Mouse (Mus musculus) layer of hippocampus, postnatal 25 days (tissue): Measurements from ENCODE around the gene Ceacam19. TPM values are rescaled to one million over a fixed set of nuclear protein-coding genes. Genes with fewer than 3 reads are reported as not detected.
A peak's percentile ranks its signal among the peaks of the same experiment; 100 is the strongest.
"Not testable (repeated sequence)": the region's sequence is repeated elsewhere in the genome, so short reads cannot be mapped to it uniquely, and the experiment has no call there.

Experiments
- DNase-seq, 2 experiments: peaks; one replicate each; pipeline ENCODE4 v3.0.0; 2022; ENCODE audit warnings: mixed read lengths in 2 of 2, low spot score in 1 of 2; ENCODE audit errors: extremely low spot score in 1 of 2
- total RNA-seq, 2 experiments: library from RNA; stranded (reverse); gene quantifications; 2 replicates each; pipeline ENCODE4 v1.2.3; 2021

The Ceacam19 gene
- total RNA-seq, result not detected

GRCm38 (mm10) chr7:19887849-19888248, at the start of gene Ceacam19:
Gene Ceacam19 (minus strand): TSS chr7:19887965.
- no peak for DNase-seq

- DNase-seq, result no peak
Measured at GRCm38 (mm10) chr7:19937229-19937821, 49.6 kb upstream of the Ceacam19 start.

DNA sequence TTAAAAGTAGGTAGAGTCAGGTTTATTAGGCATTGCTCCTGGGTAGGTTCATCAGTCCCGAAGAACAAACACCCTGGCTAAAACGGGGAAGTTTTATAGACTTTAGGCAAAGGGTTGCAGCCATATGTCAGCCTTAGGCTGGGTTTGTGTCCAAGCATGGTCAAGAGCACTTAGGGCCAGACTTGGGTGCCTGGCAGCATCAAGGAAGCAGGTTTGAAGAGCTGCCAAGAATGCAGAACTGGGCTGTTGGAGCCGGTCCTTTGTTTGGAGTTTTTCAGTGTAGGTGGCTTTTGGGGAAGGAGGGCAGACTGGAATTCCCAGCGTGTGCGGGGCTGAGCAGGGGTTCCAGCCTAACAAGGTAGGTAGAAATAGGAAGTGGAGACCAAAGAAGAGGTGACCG, 48.2 kb upstream of the Ceacam19 start:
- no peak for DNase-seq

GRCm38 (mm10) chr7:19935171-19935751, 47.5 kb upstream of the Ceacam19 start:
- DNase-seq, result no peak

DNA sequence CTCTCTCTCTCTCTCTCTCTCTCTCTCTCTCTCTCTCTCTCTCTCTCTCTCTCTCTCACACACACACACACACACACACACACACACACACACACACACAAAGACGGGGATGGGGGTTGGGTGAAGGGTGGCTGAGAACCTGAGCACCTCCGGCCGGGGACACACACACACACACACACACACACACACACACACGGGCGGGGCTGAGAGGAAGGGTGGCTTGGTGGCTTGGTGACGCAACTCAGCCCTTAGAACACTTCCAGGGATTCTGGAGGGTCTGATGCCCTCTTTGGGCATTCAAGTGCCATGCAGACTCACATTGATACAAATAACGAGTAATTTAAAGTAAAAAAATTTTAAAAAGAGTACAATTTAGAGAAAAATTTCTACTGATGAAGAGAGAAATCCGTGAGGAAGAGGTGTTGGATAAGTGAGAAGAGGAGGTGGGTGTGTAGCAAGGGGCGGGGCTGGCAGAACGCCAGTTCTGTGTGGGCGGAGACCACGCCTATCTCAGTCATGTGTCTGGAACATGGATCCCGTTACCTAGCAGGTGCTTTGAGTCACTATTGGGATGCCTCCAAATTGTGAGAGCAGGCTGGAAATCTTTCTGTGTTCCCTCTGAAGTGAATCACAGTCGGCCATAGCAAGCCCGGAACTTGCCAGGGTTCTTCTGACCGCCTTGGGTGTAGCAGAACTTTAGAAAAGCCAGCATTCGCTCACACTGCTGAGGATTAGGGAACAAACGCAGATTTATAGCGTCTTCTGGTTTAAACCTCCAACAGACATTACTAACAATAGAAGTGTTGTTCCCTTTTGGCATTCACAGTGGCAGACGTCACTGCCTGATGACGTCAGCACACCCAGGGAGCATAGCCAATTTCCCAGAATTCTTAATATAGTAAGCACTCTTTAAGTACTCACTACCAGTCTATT, 45.4 kb upstream of the Ceacam19 start:
- peak; percentile 64 to 75 for DNase-seq

DNA sequence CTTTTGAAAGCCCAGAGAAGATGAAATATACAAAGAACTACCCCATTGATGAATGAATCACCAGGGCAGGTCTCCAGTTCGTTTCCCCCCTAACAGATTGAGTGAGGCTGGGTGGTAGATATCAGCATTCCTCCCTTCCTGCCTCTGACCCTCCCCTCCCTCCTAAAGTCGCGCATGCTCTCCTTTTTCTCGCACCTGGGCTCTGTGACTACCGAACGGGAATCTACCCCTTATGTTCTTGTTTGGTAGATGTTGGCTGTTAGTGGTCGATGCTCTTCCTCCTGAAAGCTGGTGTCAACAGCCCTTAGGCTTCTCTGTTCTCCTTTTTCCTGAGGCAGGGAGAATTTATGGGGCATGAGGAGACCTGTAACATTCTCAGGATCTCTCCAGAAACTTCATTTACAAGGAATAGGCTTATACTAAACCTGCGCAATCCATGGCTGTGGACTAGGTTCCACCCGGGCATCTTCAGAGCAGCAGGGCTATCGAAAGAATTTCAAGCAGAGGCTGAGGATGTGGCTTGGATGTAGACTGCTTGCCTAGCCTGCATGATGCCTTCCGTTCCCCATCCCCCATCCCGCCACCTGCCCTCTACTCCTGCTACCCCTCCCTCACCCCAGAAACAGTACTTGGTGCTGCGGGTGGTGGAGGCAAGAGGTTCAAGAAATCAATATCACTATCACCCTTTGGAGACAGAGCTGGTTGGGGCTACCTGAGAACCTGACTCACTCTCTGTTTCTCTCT, 44.5 kb upstream of the Ceacam19 start:
- no peak for DNase-seq

DNA sequence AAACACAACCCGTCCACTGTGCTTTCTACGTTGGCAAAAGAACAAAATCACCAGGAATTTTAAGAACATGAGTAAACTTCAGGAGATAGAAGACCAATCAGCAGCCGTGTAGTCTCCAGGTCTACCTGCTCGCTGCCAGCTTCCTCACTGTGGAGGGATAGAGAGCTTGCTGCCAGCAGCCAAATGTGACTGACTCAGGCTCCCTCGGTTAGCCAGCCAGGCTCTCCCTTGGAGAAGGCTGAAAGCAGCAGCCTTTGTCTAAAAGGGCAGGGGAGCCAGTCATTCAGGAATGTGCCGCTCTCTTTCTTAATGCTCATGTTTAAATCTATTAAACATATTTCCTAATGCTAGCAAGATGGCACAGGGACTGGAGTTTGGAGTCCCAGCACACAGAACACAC, 42.7 kb upstream of the Ceacam19 start:
- DNase-seq, result not testable (repeated sequence)

DNA sequence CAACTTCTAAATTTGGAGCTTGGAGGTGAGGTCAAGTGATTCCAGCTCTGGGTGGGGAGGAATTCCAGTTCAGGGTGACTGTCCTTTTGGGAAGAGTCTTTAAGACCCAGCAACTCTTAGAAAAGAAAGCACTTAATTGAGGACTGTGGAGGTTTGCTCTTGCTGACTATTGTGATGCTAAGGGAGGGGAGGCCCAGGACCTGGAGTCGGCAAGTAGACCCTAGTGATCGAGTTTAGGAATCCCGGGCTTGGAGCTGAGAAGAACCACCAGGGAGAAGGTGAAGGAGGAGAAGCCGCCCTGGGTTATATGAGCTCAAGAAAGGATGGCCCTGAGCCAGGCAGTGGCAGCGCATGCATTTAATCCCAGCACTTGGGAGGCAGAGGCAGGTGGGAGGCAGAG, 40.7 kb upstream of the Ceacam19 start:
- DNase-seq, result no peak

- DNase-seq, result no peak
Measured at GRCm38 (mm10) chr7:19926849-19927480, 39.2 kb upstream of the Ceacam19 start.

- DNase-seq, result no peak
Measured at GRCm38 (mm10) chr7:19925376-19925775, 37.6 kb upstream of the Ceacam19 start.

DNA sequence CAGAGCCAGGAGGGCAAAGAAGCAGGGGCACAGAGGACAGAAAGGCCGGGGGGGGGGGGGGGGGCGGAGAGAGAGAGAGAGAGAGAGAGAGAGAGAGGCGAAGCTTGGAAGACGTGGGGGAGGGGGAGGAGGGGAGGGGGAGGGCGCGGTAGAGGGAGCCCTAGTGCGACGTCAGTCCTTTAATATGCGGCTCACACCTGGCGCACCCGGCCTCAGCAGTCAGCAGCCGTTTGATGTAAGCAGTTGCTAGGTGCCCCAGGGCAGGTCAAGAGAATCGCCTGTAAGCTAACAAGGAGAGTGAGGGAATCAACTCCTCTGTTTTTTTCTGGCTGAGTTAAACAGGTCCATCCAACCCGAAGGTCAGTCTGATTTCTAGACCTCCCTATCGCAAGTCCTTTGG, 36.0 kb upstream of the Ceacam19 start:
- no peak for DNase-seq

GRCm38 (mm10) chr7:19923354-19923753, 35.6 kb upstream of the Ceacam19 start:
- DNase-seq, result no peak

GRCm38 (mm10) chr7:19920506-19921261, 32.9 kb upstream of the Ceacam19 start, which contains the start of gene Pvr:
Gene Pvr (minus strand): TSS chr7:19921160.
- peak; percentile 64 to 72 for DNase-seq

GRCm38 (mm10) chr7:19920166-19920505, 32.4 kb upstream of the Ceacam19 start:
- no peak for DNase-seq

- DNase-seq, result no peak
Measured at GRCm38 (mm10) chr7:19914558-19914957, 26.8 kb upstream of the Ceacam19 start.

- no peak for DNase-seq
Measured at GRCm38 (mm10) chr7:19911695-19912524, 24.1 kb upstream of the Ceacam19 start.

- no peak for DNase-seq
Measured at GRCm38 (mm10) chr7:19911292-19911658, 23.5 kb upstream of the Ceacam19 start.

DNA sequence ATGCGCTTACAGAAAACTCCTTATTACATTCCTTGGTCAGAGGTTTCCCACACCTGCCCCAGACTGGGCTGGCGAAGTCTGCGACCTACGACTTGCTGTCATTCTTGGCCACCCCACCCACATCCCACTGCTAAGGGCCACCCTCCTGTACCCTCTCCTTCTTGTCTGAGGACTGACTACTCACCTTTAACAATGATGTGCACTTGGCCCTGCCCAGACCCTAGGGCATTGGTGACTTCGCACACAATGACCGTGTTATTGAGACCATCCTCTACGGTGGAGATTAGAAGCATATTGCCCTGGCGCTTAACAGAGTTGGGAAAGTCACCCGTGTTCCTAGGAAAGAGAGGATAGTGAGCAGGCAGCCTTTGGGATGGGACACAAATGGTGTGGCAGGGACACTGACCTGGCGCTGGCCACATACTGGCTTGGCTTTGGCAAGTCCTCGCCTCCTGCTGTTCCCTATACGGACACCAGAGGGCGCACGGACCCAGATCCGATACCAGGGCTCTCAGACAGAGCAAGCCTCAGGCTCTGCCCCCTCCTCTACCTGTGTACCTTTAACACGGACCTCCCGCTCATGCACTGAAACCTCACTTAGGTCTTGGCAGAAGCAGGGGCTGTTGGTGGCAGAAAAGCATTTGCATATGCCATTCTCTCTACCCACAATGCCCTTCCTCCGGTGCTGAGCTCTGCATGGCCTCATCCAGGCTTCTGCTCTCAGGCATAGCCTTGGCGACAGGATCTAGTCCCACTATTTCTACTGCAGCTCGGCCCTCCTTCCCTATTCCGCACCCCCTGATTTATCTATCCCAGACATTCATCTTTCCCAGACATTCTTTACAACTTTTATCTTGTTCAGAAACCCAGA, 22.9 kb upstream of the Ceacam19 start:
- DNase-seq, result peak; percentile 67 to 91
